Mouse (Mus musculus): ENCODE data around the gene Rtkn. TPM values are rescaled to one million over a fixed set of nuclear protein-coding genes. Genes with fewer than 3 reads are reported as not detected.

Gene Rtkn
- polyA plus RNA-seq, 1 experiment = 42.1 TPM

DNA sequence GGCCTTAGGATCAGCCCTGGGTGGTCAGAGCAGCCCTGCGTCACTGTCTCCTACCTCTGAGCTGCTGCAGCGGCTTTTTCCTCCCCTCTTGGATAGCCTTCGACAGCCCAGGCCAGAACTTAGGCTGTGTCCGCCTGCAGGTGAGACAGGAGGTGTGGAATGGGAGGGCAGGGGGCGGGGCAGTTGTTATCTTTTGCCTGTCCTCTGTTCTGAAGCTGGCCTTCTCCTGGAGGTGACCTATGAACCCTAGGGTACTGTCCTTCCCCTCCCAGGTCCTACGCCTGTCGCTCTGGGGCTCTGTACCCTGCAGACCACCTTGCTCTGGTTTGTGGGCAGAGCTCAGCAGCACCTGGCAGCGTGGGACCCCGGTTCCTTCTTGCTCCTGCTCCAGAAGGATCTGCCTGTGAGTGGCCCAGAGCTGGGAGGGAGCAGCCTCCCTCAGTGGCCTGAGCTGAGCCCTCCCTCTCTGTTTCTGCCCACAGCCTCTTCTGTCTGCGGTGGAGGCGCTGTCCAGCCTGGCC is 32.1 kb upstream of the Rtkn start:
- no peak for TF ChIP-seq MAX (IDR thresholded peaks at IDR 0.05)
- no peak for TF ChIP-seq USF1 (IDR thresholded peaks at IDR 0.05; ENCODE audit: low read depth)
- TF ChIP-seq MYOD1 (IDR thresholded peaks at IDR 0.05; ENCODE audit: control insufficient read depth, insufficient read length, low read depth) = no peak
- TF ChIP-seq CTCF (IDR thresholded peaks at IDR 0.05; ENCODE audit: control insufficient read depth, insufficient read depth, insufficient read length) = no peak
- TF ChIP-seq MYOG (IDR thresholded peaks at IDR 0.05; ENCODE audit: control insufficient read depth, extremely low read depth, insufficient read length) = no peak
- TF ChIP-seq CEBPB (IDR thresholded peaks at IDR 0.05; ENCODE audit: low read depth) = no peak
- no peak for TF ChIP-seq FOSL1 (IDR thresholded peaks at IDR 0.05; ENCODE audit: insufficient read depth, low read length, poor library complexity, severe bottlenecking)
- H3K27me3 ChIP-seq (ENCODE audit: control insufficient read depth, insufficient read depth, insufficient read length) = no peaks in the 10 kb centered on the region
- H3K79me2 ChIP-seq (ENCODE audit: control insufficient read depth, insufficient read depth) = peaks cover 4% of the 10 kb centered on the region
- H3K4me3 ChIP-seq (ENCODE audit: insufficient read depth, poor library complexity, severe bottlenecking) = no peak overlapping the region
- H3K36me3 ChIP-seq (ENCODE audit: control insufficient read depth, insufficient read depth) = peaks cover 4% of the 10 kb centered on the region
- H3K79me3 ChIP-seq (ENCODE audit: low read depth) = peaks cover under 1% of the 10 kb centered on the region
- H3ac ChIP-seq (ENCODE audit: control insufficient read depth, insufficient read length, low read depth) = no peak overlapping the region

DNA sequence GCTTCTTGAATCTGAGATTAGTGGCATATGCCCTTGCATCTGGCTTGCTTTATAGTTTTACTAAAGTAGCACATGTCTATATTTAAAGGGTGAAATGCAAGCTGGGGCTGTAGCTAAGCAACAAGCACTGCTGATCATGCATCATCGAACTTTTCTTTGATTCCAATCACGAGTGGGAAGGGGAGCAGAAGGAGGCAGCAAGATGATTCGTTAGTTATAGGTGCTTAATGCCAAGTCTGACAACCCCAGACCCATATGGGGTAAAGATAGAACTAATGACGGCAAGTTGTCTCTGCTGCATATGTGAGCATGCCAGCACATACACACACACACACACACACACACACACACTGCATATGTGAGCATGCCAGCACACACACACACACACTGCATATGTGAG is 31.1 kb upstream of the Rtkn start:
- no peak overlapping the region for H3K4me3 ChIP-seq (ENCODE audit: insufficient read depth, poor library complexity, severe bottlenecking)
- peaks cover 3% of the 10 kb centered on the region for H3K79me3 ChIP-seq (ENCODE audit: low read depth)
- H3ac ChIP-seq (ENCODE audit: control insufficient read depth, insufficient read length, low read depth) = no peak overlapping the region
- TF ChIP-seq MYOG (IDR thresholded peaks at IDR 0.05; ENCODE audit: control insufficient read depth, extremely low read depth, insufficient read length) = no peak
- TF ChIP-seq USF1 (IDR thresholded peaks at IDR 0.05; ENCODE audit: low read depth) = no peak
- TF ChIP-seq CTCF (IDR thresholded peaks at IDR 0.05; ENCODE audit: control insufficient read depth, insufficient read depth, insufficient read length) = no peak
- TF ChIP-seq FOSL1 (IDR thresholded peaks at IDR 0.05; ENCODE audit: insufficient read depth, low read length, poor library complexity, severe bottlenecking) = no peak
- no peak for TF ChIP-seq CEBPB (IDR thresholded peaks at IDR 0.05; ENCODE audit: low read depth)
- TF ChIP-seq MYOD1 (IDR thresholded peaks at IDR 0.05; ENCODE audit: control insufficient read depth, insufficient read length, low read depth) = no peak
- no peak for TF ChIP-seq MAX (IDR thresholded peaks at IDR 0.05)
- peaks cover 4% of the 10 kb centered on the region for H3K36me3 ChIP-seq (ENCODE audit: control insufficient read depth, insufficient read depth)
- no peaks in the 10 kb centered on the region for H3K27me3 ChIP-seq (ENCODE audit: control insufficient read depth, insufficient read depth, insufficient read length)
- peaks cover 14% of the 10 kb centered on the region for H3K79me2 ChIP-seq (ENCODE audit: control insufficient read depth, insufficient read depth)

DNA sequence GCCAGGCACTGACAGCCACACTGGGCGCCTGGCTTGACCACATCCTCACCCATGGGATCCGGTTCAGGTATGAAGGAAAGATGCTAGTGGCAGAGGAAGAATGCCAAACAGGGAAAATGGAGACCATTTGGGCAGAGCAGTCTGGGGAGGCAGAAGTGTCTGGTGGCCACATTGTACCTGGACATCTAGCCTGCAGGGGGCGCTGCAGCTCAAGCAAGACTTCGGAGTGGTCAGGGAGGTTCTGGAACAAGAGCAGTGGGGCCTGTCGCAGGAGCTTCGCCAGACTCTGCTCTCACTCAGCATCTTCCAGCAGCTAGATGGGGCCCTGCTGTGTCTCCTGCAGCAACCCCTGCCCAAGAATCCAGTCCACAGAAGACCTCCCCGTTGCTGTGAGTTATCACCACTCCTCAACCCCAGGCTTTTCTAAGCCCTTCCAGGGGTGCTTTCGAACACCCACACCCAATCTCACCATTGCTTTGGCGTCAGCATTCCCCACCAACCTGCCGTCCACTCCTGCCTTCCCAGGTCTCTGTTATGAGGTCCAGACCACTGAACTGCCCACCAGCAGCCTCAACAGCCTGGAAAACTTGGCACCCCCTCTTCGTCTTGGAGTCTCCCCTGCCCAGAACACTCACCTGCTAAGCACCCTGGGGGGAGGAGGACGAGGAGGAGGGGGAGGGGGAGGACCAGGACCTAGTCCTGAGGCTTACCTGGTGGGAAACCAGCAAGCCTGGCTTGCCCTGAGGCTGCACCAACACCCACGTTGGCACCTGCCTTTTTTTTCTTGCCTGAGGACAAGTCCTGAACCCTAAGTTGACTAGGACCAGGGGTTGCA is 27.5 kb upstream of the Rtkn start:
- H3K27me3 ChIP-seq (ENCODE audit: control insufficient read depth, insufficient read depth, insufficient read length) = no peaks in the 10 kb centered on the region
- H3ac ChIP-seq (ENCODE audit: control insufficient read depth, insufficient read length, low read depth) = peak overlapping the region; percentile 24
- peak overlapping the region; percentile 92 for H3K4me3 ChIP-seq (ENCODE audit: insufficient read depth, poor library complexity, severe bottlenecking)
- H3K36me3 ChIP-seq (ENCODE audit: control insufficient read depth, insufficient read depth) = peaks cover 20% of the 10 kb centered on the region
- peaks cover 13% of the 10 kb centered on the region for H3K79me3 ChIP-seq (ENCODE audit: low read depth)
- H3K79me2 ChIP-seq (ENCODE audit: control insufficient read depth, insufficient read depth) = peaks cover 34% of the 10 kb centered on the region
- peak; percentile 83 for TF ChIP-seq CTCF (IDR thresholded peaks at IDR 0.05; ENCODE audit: control insufficient read depth, insufficient read depth, insufficient read length)
- no peak for TF ChIP-seq MAX (IDR thresholded peaks at IDR 0.05)
- TF ChIP-seq CEBPB (IDR thresholded peaks at IDR 0.05; ENCODE audit: low read depth) = no peak

DNA sequence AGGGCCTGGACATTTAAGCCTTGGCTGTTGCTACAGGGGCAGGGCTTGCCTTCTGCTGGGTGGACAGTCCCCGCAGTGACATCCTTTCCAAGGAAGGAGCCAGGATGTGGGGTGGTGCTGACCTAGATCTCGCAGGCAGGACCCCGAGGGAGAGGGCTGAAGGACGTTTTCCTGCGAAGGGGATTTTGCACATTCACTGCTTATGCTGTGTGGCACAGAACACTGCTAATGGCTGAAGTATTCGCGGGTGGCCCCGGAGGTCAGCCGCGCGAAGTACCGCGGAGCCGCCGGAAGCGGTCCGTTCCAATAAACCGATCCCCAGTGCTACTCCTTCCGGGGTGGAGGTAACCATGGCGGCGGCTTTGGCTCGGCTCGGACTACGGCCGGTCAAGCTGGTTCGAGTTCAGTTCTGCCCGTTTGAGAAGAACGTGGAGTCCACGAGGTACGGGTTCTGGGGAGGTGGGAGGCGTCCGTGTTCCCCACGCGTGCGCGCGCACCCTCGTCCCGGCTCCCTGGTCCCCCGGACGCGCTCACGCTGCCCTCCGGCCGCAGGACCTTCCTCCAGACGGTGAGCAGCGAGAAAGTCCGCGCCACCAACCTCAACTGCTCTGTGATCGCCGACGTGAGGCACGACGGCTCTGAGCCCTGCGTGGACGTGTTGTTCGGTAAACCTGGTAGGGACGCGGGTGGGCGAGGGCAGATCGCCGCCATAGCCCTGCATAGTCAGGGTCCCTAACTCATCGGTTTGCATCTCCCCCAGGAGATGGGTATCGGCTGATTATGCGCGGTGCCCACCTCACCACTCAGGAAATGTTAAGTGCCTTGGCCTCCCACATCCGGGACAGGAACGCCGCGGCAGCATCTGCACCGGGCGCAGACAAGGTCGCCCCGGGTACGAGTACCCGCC is 26.2 kb upstream of the Rtkn start, which contains the start of gene Mrpl53:
TSS of gene Mrpl53 (plus strand) at position 279 of the 907 bp plus-strand sequence.
- Histone ChIP-seq H3K4me3 (ENCODE audit: insufficient read depth, poor library complexity, severe bottlenecking) (peak within 1 kb of the TSS; percentile 92), H3ac (ENCODE audit: control insufficient read depth, insufficient read length, low read depth) (peak within 1 kb of the TSS; percentile 88), H3K27me3 (ENCODE audit: control insufficient read depth, insufficient read depth, insufficient read length) (no peaks in the 10 kb centered on the region), H3K79me3 (ENCODE audit: low read depth) (peaks cover 13% of the 10 kb centered on the region), H3K79me2 (ENCODE audit: control insufficient read depth, insufficient read depth) (peaks cover 35% of the 10 kb centered on the region), H3K36me3 (ENCODE audit: control insufficient read depth, insufficient read depth) (peaks cover 20% of the 10 kb centered on the region)
- no peak for TF ChIP-seq MYOG (IDR thresholded peaks at IDR 0.05; ENCODE audit: control insufficient read depth, extremely low read depth, insufficient read length)
- no peak for TF ChIP-seq FOSL1 (IDR thresholded peaks at IDR 0.05; ENCODE audit: insufficient read depth, low read length, poor library complexity, severe bottlenecking)
- TF ChIP-seq MAX (IDR thresholded peaks at IDR 0.05) = peak; percentile 50
- TF ChIP-seq CEBPB (IDR thresholded peaks at IDR 0.05; ENCODE audit: low read depth) = no peak
- no peak for TF ChIP-seq CTCF (IDR thresholded peaks at IDR 0.05; ENCODE audit: control insufficient read depth, insufficient read depth, insufficient read length)

DNA sequence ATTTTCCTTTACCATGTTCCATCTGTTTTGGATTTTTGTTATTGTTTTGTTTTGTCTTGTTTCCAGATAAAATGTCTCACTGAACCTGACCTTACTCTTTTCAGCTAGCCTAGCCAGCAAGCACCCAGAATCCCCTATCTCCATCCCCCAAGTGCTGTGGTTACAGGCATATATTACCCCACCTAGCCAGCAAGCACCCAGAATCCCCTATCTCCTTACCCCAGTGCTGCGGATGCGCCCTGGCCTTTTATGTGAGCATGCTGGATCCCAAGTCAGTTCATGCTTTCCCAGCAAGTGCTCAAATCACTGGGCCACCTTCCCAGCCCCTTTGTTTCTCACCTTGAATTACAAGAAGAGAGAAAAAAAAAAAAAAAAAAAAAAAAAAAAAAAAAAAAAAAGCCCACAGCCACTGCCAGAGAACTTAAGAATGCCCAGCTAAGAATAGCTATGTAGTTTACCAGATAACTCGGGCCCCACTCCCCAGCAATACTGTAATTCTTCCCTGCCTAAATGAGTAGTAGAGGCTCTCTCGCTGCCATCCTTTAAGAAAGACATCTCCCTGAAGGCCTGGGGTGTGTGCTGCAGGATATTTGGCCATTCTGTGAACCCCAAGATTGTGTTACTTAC is 23.6 kb upstream of the Rtkn start:
- peaks cover 25% of the 10 kb centered on the region for H3K79me3 ChIP-seq (ENCODE audit: low read depth)
- H3K4me3 ChIP-seq (ENCODE audit: insufficient read depth, poor library complexity, severe bottlenecking) = no peak overlapping the region
- no peaks in the 10 kb centered on the region for H3K27me3 ChIP-seq (ENCODE audit: control insufficient read depth, insufficient read depth, insufficient read length)
- H3K79me2 ChIP-seq (ENCODE audit: control insufficient read depth, insufficient read depth) = peaks cover 58% of the 10 kb centered on the region
- H3K36me3 ChIP-seq (ENCODE audit: control insufficient read depth, insufficient read depth) = peaks cover 21% of the 10 kb centered on the region
- H3ac ChIP-seq (ENCODE audit: control insufficient read depth, insufficient read length, low read depth) = no peak overlapping the region
- TF ChIP-seq CTCF (IDR thresholded peaks at IDR 0.05; ENCODE audit: control insufficient read depth, insufficient read depth, insufficient read length) (no peak), CEBPB (IDR thresholded peaks at IDR 0.05; ENCODE audit: low read depth) (no peak), MAX (IDR thresholded peaks at IDR 0.05) (no peak), MYOD1 (IDR thresholded peaks at IDR 0.05; ENCODE audit: control insufficient read depth, insufficient read length, low read depth) (no peak), FOSL1 (IDR thresholded peaks at IDR 0.05; ENCODE audit: insufficient read depth, low read length, poor library complexity, severe bottlenecking) (no peak), USF1 (IDR thresholded peaks at IDR 0.05; ENCODE audit: low read depth) (no peak), MYOG (IDR thresholded peaks at IDR 0.05; ENCODE audit: control insufficient read depth, extremely low read depth, insufficient read length) (no peak)
